In the genomic region with DNA sequence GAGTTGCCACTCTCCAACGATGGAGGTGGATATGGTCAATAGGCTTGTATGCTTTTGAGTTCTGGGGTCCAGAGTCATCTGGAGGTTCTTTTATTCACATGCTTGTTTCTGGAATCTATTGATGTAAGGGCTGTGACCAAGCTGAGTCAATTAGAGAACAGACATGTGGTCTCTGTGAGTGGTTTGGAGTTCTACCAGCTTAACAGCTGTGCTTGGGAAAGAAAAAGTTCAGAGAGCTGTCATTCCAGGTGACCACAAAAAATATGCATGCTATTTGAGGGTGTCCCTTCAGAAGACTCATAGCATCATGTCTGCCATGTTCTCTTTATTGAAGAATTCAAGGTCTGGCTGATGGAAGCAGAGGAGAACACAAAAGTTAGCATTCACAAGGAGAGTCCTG, we compare ENCODE assay signal across 6 mouse cellular contexts. TPM values are rescaled to one million over a fixed set of nuclear protein-coding genes. Genes with fewer than 3 reads are reported as not detected.
"Had no signal": no experiment of that assay in that cellular context is flagged by ENCODE, and none has a peak within 500 bp of the region (broad histone marks: within the 10 kb centered on the region; RNA-seq: fewer than 3 reads in every experiment).

No protein-coding gene starts in this region.

- DNase-seq: kidney, postnatal 10 days; left cerebral cortex, postnatal 4 days; lung, adult 18-20 months; right cerebral cortex, postnatal 14 days; thymus, postnatal 4 days had no signal

RNA-seq across cellular contexts. Expression of gene Adgrl3, which starts 53.9 kb away (rescaled TPM):
- total RNA-seq: megakaryocyte-erythroid progenitor cell, adult 5-6 weeks had no signal
